Comparison of ENCODE assay signal across 8 mouse cellular contexts in genomic region chr7:99360021-99360802, GRCm38 (mm10). TPM values are rescaled to one million over a fixed set of nuclear protein-coding genes. Genes with fewer than 3 reads are reported as not detected.
DNase-seq lines count a peak whose midpoint lies in the region; ATAC-seq and TF ChIP-seq lines count a peak whose summit lies in the region.

No protein-coding gene starts in this region.

- no peaks in the 10 kb centered on the region for H3K27me3 ChIP-seq in hindbrain, embryonic 15.5 days

- peak; percentile 79 for DNase-seq in ES-CJ7 (ENCODE audit: low read depth, low spot score)
- peak; percentile 88 for DNase-seq in gastrocnemius, postnatal 10 days
- DNase-seq in left cerebral cortex, adult 18-20 months (ENCODE audit: low spot score in 2 of 2), result peak; percentile 51 to 61
- peak; percentile 93 for DNase-seq in lung, postnatal 10 days
- DNase-seq in right cerebral cortex, adult 2 months (ENCODE audit: low spot score in 2 of 2), result peak; percentile 62 to 72

- H3K4me3 ChIP-seq in cortical plate, adult 2 months (ENCODE audit: insufficient read depth, low read length), result no peak overlapping the region
- H3K4me3 ChIP-seq in hindbrain, embryonic 15.5 days, result no peak overlapping the region

- peak; percentile 97 for ATAC-seq in hindbrain, embryonic 15.5 days (ENCODE audit: low FRiP score, low read depth)
- ATAC-seq in megakaryocyte-erythroid progenitor cell, adult 5-6 weeks (replicated peaks; ENCODE audit: low FRiP score, low TSS enrichment, poor library complexity, severe bottlenecking), result no peak

- peaks cover 10% of the 10 kb centered on the region for H3K4me1 ChIP-seq in cortical plate, adult 2 months (ENCODE audit: control insufficient read depth, insufficient read depth, low read length)
- H3K4me1 ChIP-seq in hindbrain, embryonic 15.5 days (replicated peaks), result peaks cover 52% of the 10 kb centered on the region

- peak overlapping the region; percentile 32 for H3K4me2 ChIP-seq in hindbrain, embryonic 15.5 days

- no peaks in the 10 kb centered on the region for H3K36me3 ChIP-seq in hindbrain, embryonic 15.5 days

- WGBS in hindbrain, embryonic 15.5 days, result 5% methylated on average over 10 of the region's 10 CpGs

- H3K27ac ChIP-seq in cortical plate, adult 2 months (ENCODE audit: insufficient read depth, low read length), result peak overlapping the region; percentile 68
- H3K27ac ChIP-seq in hindbrain, embryonic 15.5 days (replicated peaks), result peak overlapping the region; percentile 96

- TF ChIP-seq POLR2A in cortical plate, adult 2 months (IDR thresholded peaks at IDR 0.05; ENCODE audit: extremely low read depth, insufficient read depth, low read length), result peak; percentile 27; the same call in 1 of the 2 replicates

- no peak for TF ChIP-seq CTCF in cortical plate, adult 2 months (IDR thresholded peaks at IDR 0.05; ENCODE audit: extremely low read depth, insufficient read depth, low read length)

- no peaks in the 10 kb centered on the region for H3K9me3 ChIP-seq in hindbrain, embryonic 15.5 days

- H3K9ac ChIP-seq in hindbrain, embryonic 15.5 days, result peak overlapping the region; percentile 36

RNA-seq across cellular contexts. Expression of gene Serpinh1, which starts 7.2 kb away (rescaled TPM):
- polyA plus RNA-seq in cortical plate, adult 2 months (2012; rRNA removed), result 18.0 and 23.7 TPM in 2 replicates
- total RNA-seq in gastrocnemius, postnatal 10 days (2021), result 100 to 1,000 TPM; 292 to 416 TPM
- polyA plus RNA-seq in hindbrain, embryonic 15.5 days (2015; fragmentation: Nextera tagmentation; extraction: Ambion mirVana), result 286 and 303 TPM in 2 replicates
- total RNA-seq in left cerebral cortex, adult 18-20 months (2021), result 10 to 100 TPM; 20.2 to 23.6 TPM
- not detected in 2 replicates for total RNA-seq in megakaryocyte-erythroid progenitor cell, adult 5-6 weeks (2014; fragmentation: Nextera tagmentation)
- not detected in 2 replicates for total RNA-seq in megakaryocyte-erythroid progenitor cell, adult 5-6 weeks (2017)

RNA-seq across cellular contexts. Expression of gene Gdpd5, which starts 21.0 kb away (rescaled TPM):
- polyA plus RNA-seq in cortical plate, adult 2 months (2012; rRNA removed), result 31.0 and 33.8 TPM in 2 replicates
- total RNA-seq in gastrocnemius, postnatal 10 days (2021), result 1 to 10 TPM; 8.2 to 9.8 TPM
- polyA plus RNA-seq in hindbrain, embryonic 15.5 days (2015; fragmentation: Nextera tagmentation; extraction: Ambion mirVana), result 43.8 and 49.3 TPM in 2 replicates
- total RNA-seq in left cerebral cortex, adult 18-20 months (2021), result 10 to 100 TPM; 29.0 to 34.2 TPM
- total RNA-seq in megakaryocyte-erythroid progenitor cell, adult 5-6 weeks (2014; fragmentation: Nextera tagmentation), result 0.30 TPM in 1 of 2 replicates, not detected in the other
- 0.14 TPM in 1 of 2 replicates, not detected in the other for total RNA-seq in megakaryocyte-erythroid progenitor cell, adult 5-6 weeks (2017)

Comparison
In these comparisons a context has a peak if more than half of its experiments do, and no peak if none do; other contexts are left out.
1. RNA of gene Serpinh1, which starts 7.2 kb away (total RNA-seq): 292 to 416 TPM in gastrocnemius, postnatal 10 days and 20.2 to 23.6 TPM in left cerebral cortex, adult 18-20 months; not detected in megakaryocyte-erythroid progenitor cell, adult 5-6 weeks; every median in the first group is over 10 times any median in the second.
2. RNA of gene Gdpd5, which starts 21.0 kb away (total RNA-seq): 29.0 to 34.2 TPM in left cerebral cortex, adult 18-20 months and 8.2 to 9.8 TPM in gastrocnemius, postnatal 10 days; 0.14 to 0.30 TPM in megakaryocyte-erythroid progenitor cell, adult 5-6 weeks; every median in the first group is over 4 times any median in the second.
3. Peak in every context shown above with its lines, with median percentiles within 50 percentile points of each other: DNase-seq.